Mouse (Mus musculus) heart, adult 2 months (tissue): ENCODE measurements around the gene Fchsd2.

Experiments
- CTCF ChIP-seq: fragments of 200-600 bp; IDR thresholded peaks from 2 replicates; pipeline ENCODE4 v1.8.1; 2022; ENCODE audit warnings: antibody characterized with exemption, mild to moderate bottlenecking, moderate library complexity
- EP300 ChIP-seq: fragments of 200-500 bp; IDR thresholded peaks from 2 replicates; pipeline ENCODE4 v1.6.1; 2011; ENCODE audit warnings: low read depth, low read length, control low read depth; ENCODE audit not compliant: insufficient read depth
- POLR2A ChIP-seq: fragments of 200-500 bp; IDR thresholded peaks from 2 replicates; pipeline ENCODE4 v1.6.1; 2011; ENCODE audit warnings: mild to moderate bottlenecking, low read depth, low read length, control low read depth; ENCODE audit not compliant: insufficient read depth

- no peak for TF ChIP-seq CTCF
- TF ChIP-seq POLR2A, result no peak
- TF ChIP-seq EP300, result no peak
Observed at GRCm38 (mm10) chr7:101162781-101163180, 70.1 kb downstream of the Fchsd2 start.
